Mouse (Mus musculus): ENCODE results near the gene Antxr1. TPM values are rescaled to one million over a fixed set of nuclear protein-coding genes. Genes with fewer than 3 reads are reported as not detected.

Antxr1 gene
- total RNA-seq, 1 experiment from 2014 or later = 0.10 TPM

GRCm38 (mm10) chr6:87170875-87171274, 164.7 kb downstream of the Antxr1 start:
- no peak for ATAC-seq (replicated peaks in 1 of 2; ENCODE audit: insufficient read depth in 1 of 2, low FRiP score in 2 of 2, low TSS enrichment in 1 of 2, low read depth in 1 of 2, poor library complexity in 2 of 2, severe bottlenecking in 2 of 2)

- no peak for ATAC-seq (replicated peaks in 1 of 2; ENCODE audit: insufficient read depth in 1 of 2, low FRiP score in 2 of 2, low TSS enrichment in 1 of 2, low read depth in 1 of 2, poor library complexity in 2 of 2, severe bottlenecking in 2 of 2)
These were observed 165.3 kb downstream of the Antxr1 start for GRCm38 (mm10) chr6:87170277-87170676.

GRCm38 (mm10) chr6:87168021-87168420, 167.6 kb downstream of the Antxr1 start:
- no peak for ATAC-seq (replicated peaks in 1 of 2; ENCODE audit: insufficient read depth in 1 of 2, low FRiP score in 2 of 2, low TSS enrichment in 1 of 2, low read depth in 1 of 2, poor library complexity in 2 of 2, severe bottlenecking in 2 of 2)

GRCm38 (mm10) chr6:87166673-87167305, 168.8 kb downstream of the Antxr1 start:
- no peak for ATAC-seq (replicated peaks in 1 of 2; ENCODE audit: insufficient read depth in 1 of 2, low FRiP score in 2 of 2, low TSS enrichment in 1 of 2, low read depth in 1 of 2, poor library complexity in 2 of 2, severe bottlenecking in 2 of 2)

- ATAC-seq (replicated peaks in 1 of 2; ENCODE audit: insufficient read depth in 1 of 2, low FRiP score in 2 of 2, low TSS enrichment in 1 of 2, low read depth in 1 of 2, poor library complexity in 2 of 2, severe bottlenecking in 2 of 2) = no peak
These were observed 169.9 kb downstream of the Antxr1 start for GRCm38 (mm10) chr6:87165536-87166311.

GRCm38 (mm10) chr6:87161391-87162263, 174.0 kb downstream of the Antxr1 start:
- ATAC-seq (replicated peaks in 1 of 2; ENCODE audit: insufficient read depth in 1 of 2, low FRiP score in 2 of 2, low TSS enrichment in 1 of 2, low read depth in 1 of 2, poor library complexity in 2 of 2, severe bottlenecking in 2 of 2) = no peak

GRCm38 (mm10) chr6:87160196-87160595, 175.4 kb downstream of the Antxr1 start:
- ATAC-seq (replicated peaks in 1 of 2; ENCODE audit: insufficient read depth in 1 of 2, low FRiP score in 2 of 2, low TSS enrichment in 1 of 2, low read depth in 1 of 2, poor library complexity in 2 of 2, severe bottlenecking in 2 of 2) = no peak

- no peak for ATAC-seq (replicated peaks in 1 of 2; ENCODE audit: insufficient read depth in 1 of 2, low FRiP score in 2 of 2, low TSS enrichment in 1 of 2, low read depth in 1 of 2, poor library complexity in 2 of 2, severe bottlenecking in 2 of 2)
These were observed 177.5 kb downstream of the Antxr1 start for GRCm38 (mm10) chr6:87158062-87158623.

- ATAC-seq (replicated peaks in 1 of 2; ENCODE audit: insufficient read depth in 1 of 2, low FRiP score in 2 of 2, low TSS enrichment in 1 of 2, low read depth in 1 of 2, poor library complexity in 2 of 2, severe bottlenecking in 2 of 2) = no peak
These were observed 181.8 kb downstream of the Antxr1 start for GRCm38 (mm10) chr6:87153836-87154235.

GRCm38 (mm10) chr6:87153231-87153580, 182.4 kb downstream of the Antxr1 start:
- ATAC-seq (replicated peaks in 1 of 2; ENCODE audit: insufficient read depth in 1 of 2, low FRiP score in 2 of 2, low TSS enrichment in 1 of 2, low read depth in 1 of 2, poor library complexity in 2 of 2, severe bottlenecking in 2 of 2) = peak in 1 of 2 experiments; percentile 4; a peak in 1 of 4 replicates

- ATAC-seq (replicated peaks in 1 of 2; ENCODE audit: insufficient read depth in 1 of 2, low FRiP score in 2 of 2, low TSS enrichment in 1 of 2, low read depth in 1 of 2, poor library complexity in 2 of 2, severe bottlenecking in 2 of 2) = peak; percentile 91 to 92
These were observed 183.0 kb downstream of the Antxr1 start for GRCm38 (mm10) chr6:87152461-87153230.

GRCm38 (mm10) chr6:87151427-87151826, 184.2 kb downstream of the Antxr1 start:
- no peak for ATAC-seq (replicated peaks in 1 of 2; ENCODE audit: insufficient read depth in 1 of 2, low FRiP score in 2 of 2, low TSS enrichment in 1 of 2, low read depth in 1 of 2, poor library complexity in 2 of 2, severe bottlenecking in 2 of 2)

GRCm38 (mm10) chr6:87150471-87150870, 185.2 kb downstream of the Antxr1 start:
- no peak for ATAC-seq (replicated peaks in 1 of 2; ENCODE audit: insufficient read depth in 1 of 2, low FRiP score in 2 of 2, low TSS enrichment in 1 of 2, low read depth in 1 of 2, poor library complexity in 2 of 2, severe bottlenecking in 2 of 2)

GRCm38 (mm10) chr6:87147921-87148320, 187.7 kb downstream of the Antxr1 start:
- ATAC-seq (replicated peaks in 1 of 2; ENCODE audit: insufficient read depth in 1 of 2, low FRiP score in 2 of 2, low TSS enrichment in 1 of 2, low read depth in 1 of 2, poor library complexity in 2 of 2, severe bottlenecking in 2 of 2) = no peak

GRCm38 (mm10) chr6:87143594-87143993, 192.0 kb downstream of the Antxr1 start:
- no peak for ATAC-seq (replicated peaks in 1 of 2; ENCODE audit: insufficient read depth in 1 of 2, low FRiP score in 2 of 2, low TSS enrichment in 1 of 2, low read depth in 1 of 2, poor library complexity in 2 of 2, severe bottlenecking in 2 of 2)

- ATAC-seq (replicated peaks in 1 of 2; ENCODE audit: insufficient read depth in 1 of 2, low FRiP score in 2 of 2, low TSS enrichment in 1 of 2, low read depth in 1 of 2, poor library complexity in 2 of 2, severe bottlenecking in 2 of 2) = no peak
These were observed 193.4 kb downstream of the Antxr1 start for GRCm38 (mm10) chr6:87142239-87142638.
